Mouse (Mus musculus) layer of hippocampus, adult 2 months (tissue): ENCODE data around the gene Pde6h. TPM values are rescaled to one million over a fixed set of nuclear protein-coding genes. Genes with fewer than 3 reads are reported as not detected.

ENCODE experiments used
- DNase-seq, 2 experiments: peaks; one replicate each; pipeline ENCODE4 v3.0.0; 2022; ENCODE audit warnings: low spot score in 2 of 2
- H3K27ac ChIP-seq: fragments of 200-600 bp; 2 replicates; pipeline ENCODE4 v1.8.1; 2022
- H3K4me3 ChIP-seq: fragments of 200-600 bp; 2 replicates; pipeline ENCODE4 v1.8.1; 2022; ENCODE audit warnings: mild to moderate bottlenecking
- CTCF ChIP-seq: fragments of 200-600 bp; conservative IDR thresholded peaks from 2 replicates; pipeline ENCODE4 v1.8.1; 2022; ENCODE audit warnings: antibody characterized with exemption, mild to moderate bottlenecking, moderate library complexity
- total RNA-seq, 2 experiments: library from RNA; stranded (reverse); gene quantifications; 2 replicates each; pipeline ENCODE4 v1.2.3; 2021

Gene Pde6h
- total RNA-seq, 2 experiments from 2014 or later, result 0.44 to 0.61 TPM

- peak in 1 of 2 experiments; percentile 6 for DNase-seq
- TF ChIP-seq CTCF, result no peak
- no peak overlapping the region for H3K4me3 ChIP-seq
- no peak overlapping the region for H3K27ac ChIP-seq
Measured at GRCm38 (mm10) chr6:136982581-136982980, 58.9 kb downstream of the Pde6h start.

- TF ChIP-seq CTCF, result no peak
- DNase-seq, result peak in 1 of 2 experiments; percentile 6
- no peak overlapping the region for H3K27ac ChIP-seq
Measured at GRCm38 (mm10) chr6:136983201-136983600, 59.6 kb downstream of the Pde6h start.

DNA sequence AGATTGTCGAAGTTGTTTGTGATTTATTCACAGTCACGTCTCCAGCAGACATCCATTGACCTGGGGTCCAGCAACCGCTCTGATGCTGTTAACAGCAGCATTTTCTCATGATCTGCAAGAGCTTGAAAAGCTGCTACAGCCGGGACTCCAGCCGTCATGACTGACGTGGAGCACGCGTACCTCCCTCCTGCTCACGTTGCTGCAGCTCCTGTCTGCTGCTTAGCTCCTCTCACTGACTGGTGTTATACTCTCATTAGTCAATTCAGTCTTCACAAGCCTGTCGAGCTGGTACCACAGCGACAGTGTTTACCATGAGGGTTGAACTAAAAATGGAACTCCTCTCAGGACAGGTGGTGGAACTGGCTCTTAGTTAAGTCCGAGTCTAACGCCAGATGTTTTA lies 62.4 kb downstream of the Pde6h start:
- DNase-seq, result peak in 1 of 2 experiments; percentile 9
- Histone ChIP-seq H3K27ac (no peak overlapping the region), H3K4me3 (no peak overlapping the region)
- TF ChIP-seq CTCF, result no peak

More at GRCm38 (mm10) chr6:136983201-136983600, 59.6 kb downstream of the Pde6h start:
- H3K4me3 ChIP-seq, result no peak overlapping the region

DNA sequence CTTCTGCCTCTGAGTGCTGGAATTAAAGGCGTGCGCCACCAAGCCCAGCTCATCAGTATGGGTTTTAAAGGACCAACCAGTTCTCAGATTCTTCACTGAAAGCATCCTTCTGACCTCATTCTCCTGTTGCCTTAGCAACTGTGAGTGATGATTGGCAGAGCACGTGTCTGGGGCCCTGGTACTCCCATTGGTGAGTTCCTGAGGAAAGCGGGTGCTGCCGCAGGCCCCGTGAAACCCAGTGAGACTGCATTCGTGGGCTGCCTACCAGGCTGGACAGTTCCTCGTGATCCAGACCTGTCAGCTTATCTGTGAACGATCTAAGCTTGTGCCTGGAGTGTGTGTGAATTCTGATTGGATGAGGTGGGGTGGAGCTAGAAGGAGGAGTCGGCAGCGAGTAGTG lies 63.1 kb downstream of the Pde6h start:
- peak; percentile 10 to 24 for DNase-seq

GRCm38 (mm10) chr6:136988536-136989060 lies 65.0 kb downstream of the Pde6h start:
- DNase-seq, result peak in 1 of 2 experiments; percentile 3
- no peak for TF ChIP-seq CTCF
- no peak overlapping the region for H3K4me3 ChIP-seq
- no peak overlapping the region for H3K27ac ChIP-seq

More for the DNA sequence above, 63.1 kb downstream of the Pde6h start:
- no peak for TF ChIP-seq CTCF
- Histone ChIP-seq H3K4me3 (no peak overlapping the region), H3K27ac (no peak overlapping the region)

DNA sequence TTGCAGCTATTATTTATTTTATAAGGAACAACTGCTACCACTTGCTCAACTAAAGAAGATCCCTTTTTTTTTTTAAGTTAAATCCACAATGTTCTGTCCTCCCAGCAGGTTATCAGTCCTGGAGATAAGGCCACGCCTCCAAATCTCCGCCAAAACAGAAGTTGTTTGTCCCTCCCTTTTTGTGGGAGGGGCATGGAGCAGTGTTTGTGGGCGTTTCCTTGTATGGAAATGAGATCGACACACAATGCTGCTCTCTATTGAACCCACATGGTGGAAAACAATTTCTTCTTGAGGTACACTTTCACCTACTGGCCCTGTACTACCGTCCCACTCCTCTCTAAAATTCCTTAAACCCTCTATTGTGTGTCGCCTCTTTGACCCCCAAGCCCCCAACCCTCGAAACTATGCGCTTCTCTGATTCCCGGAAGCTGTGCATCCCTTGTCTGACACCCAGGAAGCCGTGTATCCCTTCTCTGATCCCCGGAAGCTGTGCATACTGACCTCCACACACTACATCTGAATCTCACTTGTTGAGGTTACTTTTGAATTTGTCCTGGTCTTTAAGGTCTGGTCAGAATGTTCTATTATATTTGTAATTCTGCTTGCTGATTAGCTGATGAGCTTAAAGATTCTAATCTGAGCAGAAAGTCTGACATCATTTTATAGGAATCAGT lies 66.3 kb downstream of the Pde6h start:
- peak in 1 of 2 experiments; percentile 4 for DNase-seq
- Histone ChIP-seq H3K27ac (no peak overlapping the region), H3K4me3 (no peak overlapping the region)
- no peak for TF ChIP-seq CTCF

GRCm38 (mm10) chr6:136990557-136990956 lies 66.9 kb downstream of the Pde6h start:
- DNase-seq, result peak in 1 of 2 experiments; percentile 6
- no peak for TF ChIP-seq CTCF
- Histone ChIP-seq H3K27ac (no peak overlapping the region), H3K4me3 (no peak overlapping the region)

GRCm38 (mm10) chr6:136993574-136993973 lies 69.9 kb downstream of the Pde6h start:
- no peak for DNase-seq
- TF ChIP-seq CTCF, result no peak
- no peak overlapping the region for H3K4me3 ChIP-seq
- no peak overlapping the region for H3K27ac ChIP-seq

DNA sequence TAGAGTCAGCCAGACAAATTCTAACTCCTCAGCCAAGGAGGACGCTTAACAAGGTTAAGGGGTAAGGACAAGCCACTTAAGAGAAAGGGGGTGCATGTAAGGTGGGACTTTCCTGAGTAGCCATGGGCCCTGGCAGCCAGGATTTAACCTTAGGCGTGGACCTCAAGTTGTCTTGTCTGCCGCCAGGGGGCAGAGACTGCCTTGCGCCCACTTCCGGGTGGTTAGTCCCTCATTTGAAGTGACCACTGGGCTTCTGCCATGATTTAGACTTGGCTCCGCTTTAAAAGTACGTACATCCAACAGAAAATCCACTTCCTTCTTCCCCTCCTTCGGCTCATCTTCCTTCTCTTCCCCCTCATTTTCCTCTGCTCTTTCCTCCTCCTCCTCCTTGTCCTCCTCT lies 71.9 kb downstream of the Pde6h start:
- DNase-seq, result peak in 1 of 2 experiments; percentile 7
- H3K4me3 ChIP-seq, result no peak overlapping the region
- peak; percentile 60 for TF ChIP-seq CTCF
- H3K27ac ChIP-seq, result no peak overlapping the region

DNA sequence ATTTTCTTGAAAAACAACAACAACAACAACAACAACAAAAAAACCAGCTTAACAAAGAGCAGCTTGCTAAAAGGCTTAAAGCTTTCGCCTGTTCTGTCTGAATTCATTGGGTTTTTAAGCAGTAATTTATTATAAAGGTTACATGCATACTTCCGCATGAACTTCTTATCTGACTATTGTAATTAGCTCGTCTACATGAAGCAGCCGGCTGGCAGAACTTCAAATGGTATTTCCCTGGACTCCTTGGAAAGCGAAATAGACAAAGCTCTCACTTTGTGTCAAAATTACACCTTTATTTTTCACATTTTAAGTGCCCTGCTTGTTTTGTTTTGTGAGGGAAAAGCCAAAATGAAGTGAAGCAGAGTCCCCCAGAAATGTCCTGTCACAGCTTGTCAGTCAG lies 72.7 kb downstream of the Pde6h start:
- Histone ChIP-seq H3K27ac (0 out of 2 replicates have a peak overlapping the region, but pooled peaks have one; percentile 6), H3K4me3 (no peak overlapping the region)
- TF ChIP-seq CTCF, result no peak
- DNase-seq, result peak in 1 of 2 experiments; percentile 5

GRCm38 (mm10) chr6:136998181-136998580 lies 74.5 kb downstream of the Pde6h start:
- Histone ChIP-seq H3K4me3 (no peak overlapping the region), H3K27ac (peak overlapping the region; percentile 88)
- TF ChIP-seq CTCF, result no peak
- DNase-seq, result peak; percentile 32 to 60

- Histone ChIP-seq H3K4me3 (no peak overlapping the region), H3K27ac (peak overlapping the region; percentile 88)
- DNase-seq, result peak in 1 of 2 experiments; percentile 6
- TF ChIP-seq CTCF, result no peak
Measured at GRCm38 (mm10) chr6:136999009-136999408, 75.4 kb downstream of the Pde6h start.

DNA sequence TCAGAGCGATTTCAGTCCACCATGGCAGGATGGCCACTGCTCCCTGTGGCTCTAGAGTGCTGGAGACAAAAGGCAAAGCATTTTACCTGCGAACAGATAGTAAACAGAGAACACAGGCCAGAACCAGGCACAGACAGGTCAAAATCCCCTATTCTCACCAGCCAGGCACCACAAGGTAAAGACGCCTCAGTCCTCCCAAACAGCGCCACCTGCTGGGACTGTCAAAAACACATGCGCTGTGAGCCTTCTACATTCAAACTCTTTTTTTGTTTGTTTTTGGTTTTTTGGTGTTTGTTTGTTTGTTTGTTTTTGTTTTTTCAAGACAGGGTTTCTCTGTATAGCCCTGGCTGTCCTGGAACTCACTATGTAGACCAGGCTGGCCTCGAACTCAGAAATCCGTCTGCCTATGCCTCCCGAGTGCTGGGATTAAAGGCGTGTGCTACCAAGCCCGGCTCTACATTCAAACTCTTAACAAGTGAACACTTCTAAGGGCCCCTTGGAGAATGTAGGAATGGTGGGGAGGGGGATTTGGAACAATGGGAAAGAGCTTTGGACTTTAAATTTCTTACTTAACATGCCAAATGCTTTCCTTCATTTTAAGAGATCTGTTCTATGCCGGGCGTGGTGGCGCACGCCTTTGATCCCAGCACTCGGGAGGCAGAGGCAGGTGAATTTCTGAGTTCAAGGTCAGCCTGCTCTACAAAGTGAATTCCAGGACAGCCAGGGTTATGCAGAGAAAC lies 76.2 kb downstream of the Pde6h start:
- no peak overlapping the region for H3K4me3 ChIP-seq
- H3K27ac ChIP-seq, result peak overlapping the region; percentile 88; the same call in 1 of the 2 replicates
- TF ChIP-seq CTCF, result peak; percentile 69
- DNase-seq, result no peak
